Mouse (Mus musculus): ENCODE data around the gene Med14.
A peak's percentile ranks its signal among the peaks of the same experiment; 100 is the strongest.

Med14 gene

GRCm38 (mm10) chrX:12673054-12673775, 88.7 kb downstream of the Med14 start, which contains the start of gene 1810030O07Rik:
TSS of gene 1810030O07Rik (minus strand) at chrX:12673668.
- peak; percentile 75 for DNase-seq (ENCODE audit: low read depth, low spot score)

- DNase-seq (ENCODE audit: low read depth, low spot score), result no peak
These were observed 108.0 kb downstream of the Med14 start for GRCm38 (mm10) chrX:12653879-12654278.

GRCm38 (mm10) chrX:12651906-12652305, 110.0 kb downstream of the Med14 start:
- no peak for DNase-seq (ENCODE audit: low read depth, low spot score)

- peak; percentile 3 for DNase-seq (ENCODE audit: low read depth, low spot score)
These were observed 116.2 kb downstream of the Med14 start for GRCm38 (mm10) chrX:12645531-12646304.

GRCm38 (mm10) chrX:12644976-12645375, 116.9 kb downstream of the Med14 start:
- DNase-seq (ENCODE audit: low read depth, low spot score), result no peak

Measured in retina, postnatal 7 days (tissue).